Mouse (Mus musculus) heart, embryonic 14.5 days (tissue): ENCODE measurements around the gene Sirt7. TPM values are rescaled to one million over a fixed set of nuclear protein-coding genes. Genes with fewer than 3 reads are reported as not detected.

Source experiments
- ATAC-seq: fragments of 200-750 bp; cut with Nextera tagmentation; 2 replicates; pipeline ENCODE4 v1.8.0; 2017; ENCODE audit warnings: low read depth, moderate TSS enrichment; ENCODE audit not compliant: insufficient number of reproducible peaks, insufficient read depth, low FRiP score
- H3K27ac ChIP-seq, 2 experiments: fragments of 200-500 bp in 1 of 2; fragments of 300-500 bp in 1 of 2; sonication (generic) in 1 of 2; replicated peaks in 1 of 2; 2 replicates each; pipeline ENCODE4 v1.5.1; 2012 to 2014; ENCODE audit warnings: low read depth in 2 of 2, low read length in 2 of 2, control low read depth in 1 of 2, mild to moderate bottlenecking in 1 of 2, mixed read lengths in 1 of 2; ENCODE audit not compliant: control insufficient read depth in 1 of 2, insufficient read depth in 1 of 2
- H3K27me3 ChIP-seq: fragments of 300-500 bp; sonication (generic); 2 replicates; pipeline ENCODE4 v1.6.1; 2014; ENCODE audit warnings: mild to moderate bottlenecking, low read length, control low read depth; ENCODE audit not compliant: control insufficient read depth, insufficient read depth
- H3K36me3 ChIP-seq: fragments of 300-500 bp; sonication (generic); 2 replicates; pipeline ENCODE4 v1.6.1; 2014; ENCODE audit warnings: mild to moderate bottlenecking, control low read depth, low read length, mixed read lengths; ENCODE audit not compliant: control insufficient read depth, insufficient read depth
- H3K4me1 ChIP-seq, 2 experiments: fragments of 200-500 bp in 1 of 2; fragments of 300-500 bp in 1 of 2; sonication (generic) in 1 of 2; 2 replicates each; pipeline ENCODE4 v1.6.1; 2012 to 2014; ENCODE audit warnings: low read length in 2 of 2, control low read depth in 1 of 2, mixed read lengths in 1 of 2; ENCODE audit not compliant: control insufficient read depth in 2 of 2, insufficient read depth in 2 of 2
- H3K4me2 ChIP-seq: fragments of 300-500 bp; sonication (generic); 2 replicates; pipeline ENCODE4 v1.6.1; 2014; ENCODE audit warnings: mild to moderate bottlenecking, low read length
- H3K4me3 ChIP-seq, 2 experiments: fragments of 200-500 bp in 1 of 2; fragments of 300-500 bp in 1 of 2; sonication (generic) in 1 of 2; 2 replicates each; pipeline ENCODE4 v1.5.1; 2012 to 2014; ENCODE audit warnings: low read length in 2 of 2, mild to moderate bottlenecking in 2 of 2, control low read depth in 1 of 2, low read depth in 1 of 2, moderate library complexity in 1 of 2; ENCODE audit not compliant: control insufficient read depth in 1 of 2, insufficient read depth in 1 of 2
- H3K9ac ChIP-seq: fragments of 300-500 bp; sonication (generic); 2 replicates; pipeline ENCODE4 v1.6.1; 2014; ENCODE audit warnings: mild to moderate bottlenecking, low read length
- H3K9me3 ChIP-seq: fragments of 300-500 bp; sonication (generic); 2 replicates; pipeline ENCODE4 v1.6.1; 2016; ENCODE audit warnings: low read length, control low read depth; ENCODE audit not compliant: control insufficient read depth
- WGBS: fragments of 180-500 bp; shearing (Covaris S2); extraction: QIAGEN DNeasy Blood & Tissue Kit; methylation state at CpG from one replicate; pipeline ENCODE4 v1.1.7; 2014; 5-methylcytosine and 5-hydroxymethylcytosine counted together
- polyA plus RNA-seq: library from polyadenylated mRNA; unstranded; fragments of >200 nt; fragmentation: Nextera tagmentation; extraction: Ambion mirVana; gene quantifications from 2 replicates; pipeline ENCODE4 v1.2.1, GENCODE M21; 2014

The Sirt7 gene
- polyA plus RNA-seq, 1 experiment from 2014 or later, result 18.5 TPM

- H3K27me3 ChIP-seq, result no peaks in the 10 kb centered on the region
- H3K9me3 ChIP-seq, result no peaks in the 10 kb centered on the region
- 2% methylated on average over 13 of the region's 13 CpGs for WGBS
- no peaks in the 10 kb centered on the region for H3K36me3 ChIP-seq
- H3K4me1 ChIP-seq, result peaks cover 9 to 12% of the 10 kb centered on the region in 2 experiments
- peak; percentile 40; the same call in 1 of the 2 replicates for ATAC-seq
- H3K27ac ChIP-seq, result peak within 1 kb of the TSS; percentile 86 to 95
- H3K9ac ChIP-seq, result peak within 1 kb of the TSS; percentile 80
- peak within 1 kb of the TSS; percentile 49 to 68 for H3K4me3 ChIP-seq
- H3K4me2 ChIP-seq, result peak within 1 kb of the TSS; percentile 72
Measured at GRCm38 (mm10) chr11:120648001-120648476, 23.0 kb upstream of the Sirt7 start, which contains the start of gene Myadml2. TSS of gene Myadml2 (minus strand) at chr11:120648158.

- H3K9ac ChIP-seq, result peak overlapping the region; percentile 80
- peak overlapping the region; percentile 49 to 68 for H3K4me3 ChIP-seq
- H3K36me3 ChIP-seq, result no peaks in the 10 kb centered on the region
- H3K4me2 ChIP-seq, result peak overlapping the region; percentile 72
- WGBS, result 65% methylated on average over 35 of the region's 35 CpGs
- ATAC-seq, result no peak
- H3K27ac ChIP-seq, result peak overlapping the region; percentile 86 to 95
- no peaks in the 10 kb centered on the region for H3K27me3 ChIP-seq
- H3K9me3 ChIP-seq, result no peaks in the 10 kb centered on the region
- H3K4me1 ChIP-seq, result peaks cover 13 to 17% of the 10 kb centered on the region in 2 experiments
Measured at GRCm38 (mm10) chr11:120647047-120647830, 22.2 kb upstream of the Sirt7 start.

- H3K4me2 ChIP-seq, result peak within 1 kb of the TSS; percentile 91
- no peak within 1 kb of the TSS; a peak in 1 of 4 replicates for H3K27ac ChIP-seq
- WGBS, result 1% methylated on average over 15 of the region's 15 CpGs
Measured at GRCm38 (mm10) chr11:120643601-120643987, 18.6 kb upstream of the Sirt7 start, which contains the start of gene Pycr1. TSS of gene Pycr1 (minus strand) at chr11:120643769.

GRCm38 (mm10) chr11:120642939-120643600 lies 18.0 kb upstream of the Sirt7 start:
- Histone ChIP-seq H3K4me3 (peak overlapping the region; percentile 52), H3K9ac (peak overlapping the region; percentile 78), H3K27ac (no peak overlapping the region; a peak in 1 of 4 replicates), H3K4me2 (peak overlapping the region; percentile 91), H3K9me3 (no peaks in the 10 kb centered on the region), H3K4me1 (peaks cover 13 to 17% of the 10 kb centered on the region in 2 experiments), H3K27me3 (no peaks in the 10 kb centered on the region), H3K36me3 (no peaks in the 10 kb centered on the region)
- WGBS, result 2% methylated on average over 18 of the region's 18 CpGs
- peak; percentile 33; the same call in 1 of the 2 replicates for ATAC-seq

More at GRCm38 (mm10) chr11:120643601-120643987, 18.6 kb upstream of the Sirt7 start, which contains the start of gene Pycr1:
- Histone ChIP-seq H3K9ac (peak within 1 kb of the TSS; percentile 78), H3K27me3 (no peaks in the 10 kb centered on the region), H3K36me3 (no peaks in the 10 kb centered on the region), H3K4me3 (peak within 1 kb of the TSS; percentile 52), H3K4me1 (peaks cover 13 to 17% of the 10 kb centered on the region in 2 experiments), H3K9me3 (no peaks in the 10 kb centered on the region)
- ATAC-seq, result peak; percentile 96

- no peak overlapping the region for H3K9ac ChIP-seq
- 88% methylated on average over 8 of the region's 8 CpGs for WGBS
- no peak overlapping the region for H3K4me2 ChIP-seq
Measured at GRCm38 (mm10) chr11:120641869-120642268, 16.8 kb upstream of the Sirt7 start.

GRCm38 (mm10) chr11:120641255-120641654 lies 16.2 kb upstream of the Sirt7 start:
- 62% methylated on average over 9 of the region's 9 CpGs for WGBS
- peaks cover 5 to 9% of the 10 kb centered on the region in 2 experiments for H3K4me1 ChIP-seq
- H3K27ac ChIP-seq, result no peak overlapping the region
- no peak overlapping the region for H3K4me3 ChIP-seq
- H3K9me3 ChIP-seq, result no peaks in the 10 kb centered on the region
- H3K36me3 ChIP-seq, result no peaks in the 10 kb centered on the region
- no peak overlapping the region for H3K4me2 ChIP-seq
- H3K9ac ChIP-seq, result no peak overlapping the region
- no peaks in the 10 kb centered on the region for H3K27me3 ChIP-seq
- ATAC-seq, result no peak

More at GRCm38 (mm10) chr11:120641869-120642268, 16.8 kb upstream of the Sirt7 start:
- Histone ChIP-seq H3K27me3 (no peaks in the 10 kb centered on the region), H3K4me3 (no peak overlapping the region), H3K9me3 (no peaks in the 10 kb centered on the region), H3K27ac (no peak overlapping the region), H3K4me1 (peaks cover 6 to 9% of the 10 kb centered on the region in 2 experiments), H3K36me3 (no peaks in the 10 kb centered on the region)
- ATAC-seq, result no peak

GRCm38 (mm10) chr11:120634810-120635209 lies 9.8 kb upstream of the Sirt7 start:
- no peaks in the 10 kb centered on the region for H3K36me3 ChIP-seq
- no peak overlapping the region for H3K4me3 ChIP-seq
- H3K9ac ChIP-seq, result no peak overlapping the region
- no peaks in the 10 kb centered on the region for H3K27me3 ChIP-seq
- no peak overlapping the region for H3K4me2 ChIP-seq
- 82% methylated on average over 5 of the region's 5 CpGs for WGBS
- peaks cover 20 to 26% of the 10 kb centered on the region in 2 experiments for H3K4me1 ChIP-seq
- no peak for ATAC-seq
- no peak overlapping the region for H3K27ac ChIP-seq
- H3K9me3 ChIP-seq, result no peaks in the 10 kb centered on the region
